Mouse (Mus musculus): ENCODE data around the gene Wbp2. TPM values are rescaled to one million over a fixed set of nuclear protein-coding genes. Genes with fewer than 3 reads are reported as not detected.
A peak's percentile ranks its signal among the peaks of the same experiment; 100 is the strongest.

The Wbp2 gene
- polyA plus RNA-seq, 1 experiment: 334 TPM

- H3K4me3 ChIP-seq (ENCODE audit: low read depth, low read length): peak overlapping the region; percentile 55
- H3K4me1 ChIP-seq (ENCODE audit: control insufficient read depth, insufficient read depth, insufficient read length, low read length): peaks cover 14% of the 10 kb centered on the region
- WGBS: 12% methylated on average over 16 of the region's 16 CpGs
- peaks cover 44% of the 10 kb centered on the region for H3K36me3 ChIP-seq (ENCODE audit: control insufficient read depth, insufficient read depth, low read length)
- no peaks in the 10 kb centered on the region for H3K27me3 ChIP-seq (ENCODE audit: control insufficient read depth, insufficient read depth, low read length)
- peak overlapping the region; percentile 82 for H3K27ac ChIP-seq (ENCODE audit: insufficient read depth, low read depth, low read length)
- no peak for TF ChIP-seq POLR2A (IDR thresholded peaks at IDR 0.05; ENCODE audit: low read depth, low read length)
- TF ChIP-seq CTCF (IDR thresholded peaks at IDR 0.05; ENCODE audit: extremely low read depth, insufficient read length, insufficient replicate concordance, low read depth, low read length): no peak
Measured at GRCm38 (mm10) chr11:116078221-116078620, 8.6 kb downstream of the Wbp2 start.

DNA sequence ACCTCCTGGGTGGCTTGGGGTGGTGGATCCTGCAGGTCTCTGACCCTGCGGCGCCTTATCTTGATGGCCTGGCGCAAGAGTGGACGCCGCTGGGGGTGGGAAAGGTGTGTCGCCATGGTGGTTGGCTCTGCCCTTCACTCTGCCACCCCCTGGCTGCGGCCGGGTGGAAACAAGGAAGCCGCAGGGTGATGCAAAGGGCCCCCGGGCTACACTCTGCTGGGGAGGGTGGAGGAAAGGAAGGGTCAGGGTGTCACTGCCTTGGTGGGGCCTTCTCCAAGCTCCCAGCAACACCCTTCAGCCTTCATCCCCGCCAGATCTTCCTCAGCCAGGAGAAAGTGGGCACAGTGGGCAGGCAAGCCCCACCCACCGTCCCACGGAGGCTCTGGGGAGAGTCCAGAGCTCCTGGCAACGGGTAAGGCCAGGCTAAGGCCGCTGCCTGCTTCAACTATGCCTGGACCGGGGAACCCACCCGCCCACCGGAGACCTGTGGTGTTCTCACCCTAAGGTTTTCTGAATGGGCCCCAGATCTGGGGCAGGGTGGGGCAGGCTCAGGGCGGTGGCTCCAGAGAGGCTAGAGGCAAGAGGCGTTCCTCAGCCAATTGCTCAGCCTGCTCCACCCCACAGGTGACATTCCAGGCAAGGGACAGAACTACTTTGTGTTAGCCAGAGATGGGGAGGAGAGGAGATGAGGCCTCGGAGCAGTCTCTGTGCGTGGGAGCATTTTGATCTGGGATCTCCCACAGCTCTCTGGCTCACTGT lies 9.2 kb downstream of the Wbp2 start, which contains the start of gene Unc13d:
Gene Unc13d (minus strand): TSS at position 516 of the 759 bp plus-strand sequence.
- TF ChIP-seq CTCF (IDR thresholded peaks at IDR 0.05; ENCODE audit: extremely low read depth, insufficient read length, insufficient replicate concordance, low read depth, low read length) (0 out of 2 replicates have a peak, but pooled peaks have one; percentile 10), POLR2A (IDR thresholded peaks at IDR 0.05; ENCODE audit: low read depth, low read length) (no peak; the same call in 1 of the 2 replicates)
- WGBS: 13% methylated on average over 22 of the region's 22 CpGs
- H3K4me3 ChIP-seq (ENCODE audit: low read depth, low read length): peak within 1 kb of the TSS; percentile 55

DNA sequence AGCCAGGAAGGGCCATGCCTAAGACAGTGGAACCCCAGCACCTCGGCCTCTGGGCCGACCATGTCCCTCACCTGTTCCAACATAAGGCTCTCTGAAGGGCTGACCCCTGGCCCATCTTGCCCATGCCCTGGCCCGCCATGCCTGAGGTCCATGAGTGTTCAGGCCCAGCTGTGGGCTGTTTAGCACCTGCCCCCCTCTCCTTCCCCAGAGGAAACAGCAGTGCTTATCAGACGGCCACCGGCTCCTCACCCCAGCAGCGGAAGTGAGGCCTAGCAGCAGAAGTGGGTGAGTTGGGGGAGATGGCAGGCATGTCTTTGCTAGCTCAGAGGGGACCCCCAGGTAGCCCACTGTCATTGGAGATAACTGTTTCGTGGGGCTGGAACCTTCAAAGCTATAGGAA lies 10.0 kb downstream of the Wbp2 start:
- Histone ChIP-seq H3K4me1 (ENCODE audit: control insufficient read depth, insufficient read depth, insufficient read length, low read length) (peaks cover 14% of the 10 kb centered on the region), H3K27ac (ENCODE audit: insufficient read depth, low read depth, low read length) (peak overlapping the region; percentile 82), H3K4me3 (ENCODE audit: low read depth, low read length) (peak overlapping the region; percentile 55), H3K36me3 (ENCODE audit: control insufficient read depth, insufficient read depth, low read length) (peaks cover 33% of the 10 kb centered on the region), H3K27me3 (ENCODE audit: control insufficient read depth, insufficient read depth, low read length) (no peaks in the 10 kb centered on the region)
- TF ChIP-seq CTCF (IDR thresholded peaks at IDR 0.05; ENCODE audit: extremely low read depth, insufficient read length, insufficient replicate concordance, low read depth, low read length): no peak
- no peak for TF ChIP-seq POLR2A (IDR thresholded peaks at IDR 0.05; ENCODE audit: low read depth, low read length)
- WGBS: 79% methylated on average over 7 of the region's 7 CpGs

More for the DNA sequence above, 9.2 kb downstream of the Wbp2 start, which contains the start of gene Unc13d:
- peaks cover 14% of the 10 kb centered on the region for H3K4me1 ChIP-seq (ENCODE audit: control insufficient read depth, insufficient read depth, insufficient read length, low read length)
- peak within 1 kb of the TSS; percentile 82 for H3K27ac ChIP-seq (ENCODE audit: insufficient read depth, low read depth, low read length)
- peaks cover 40% of the 10 kb centered on the region for H3K36me3 ChIP-seq (ENCODE audit: control insufficient read depth, insufficient read depth, low read length)
- H3K27me3 ChIP-seq (ENCODE audit: control insufficient read depth, insufficient read depth, low read length): no peaks in the 10 kb centered on the region

DNA sequence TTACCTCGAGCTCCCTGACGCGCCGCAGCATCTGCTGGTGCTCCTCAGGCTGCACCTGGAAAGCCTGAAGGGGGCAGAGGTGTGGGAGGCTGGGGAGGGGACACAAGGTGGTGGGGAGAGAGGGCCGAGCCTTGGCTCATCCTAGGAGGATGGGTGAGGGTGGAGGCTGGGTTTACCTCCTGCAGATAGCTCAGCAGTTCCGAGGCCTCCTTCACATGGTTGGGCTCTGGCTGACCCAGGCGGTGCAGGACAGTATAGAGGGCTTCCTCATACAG lies 10.6 kb downstream of the Wbp2 start:
- Histone ChIP-seq H3K27me3 (ENCODE audit: control insufficient read depth, insufficient read depth, low read length) (no peaks in the 10 kb centered on the region), H3K4me1 (ENCODE audit: control insufficient read depth, insufficient read depth, insufficient read length, low read length) (peaks cover 14% of the 10 kb centered on the region), H3K36me3 (ENCODE audit: control insufficient read depth, insufficient read depth, low read length) (peaks cover 27% of the 10 kb centered on the region), H3K4me3 (ENCODE audit: low read depth, low read length) (peak overlapping the region; percentile 55), H3K27ac (ENCODE audit: insufficient read depth, low read depth, low read length) (no peak overlapping the region)
- 87% methylated on average over 7 of the region's 7 CpGs for WGBS
- TF ChIP-seq POLR2A (IDR thresholded peaks at IDR 0.05; ENCODE audit: low read depth, low read length) (no peak), CTCF (IDR thresholded peaks at IDR 0.05; ENCODE audit: extremely low read depth, insufficient read length, insufficient replicate concordance, low read depth, low read length) (no peak)

DNA sequence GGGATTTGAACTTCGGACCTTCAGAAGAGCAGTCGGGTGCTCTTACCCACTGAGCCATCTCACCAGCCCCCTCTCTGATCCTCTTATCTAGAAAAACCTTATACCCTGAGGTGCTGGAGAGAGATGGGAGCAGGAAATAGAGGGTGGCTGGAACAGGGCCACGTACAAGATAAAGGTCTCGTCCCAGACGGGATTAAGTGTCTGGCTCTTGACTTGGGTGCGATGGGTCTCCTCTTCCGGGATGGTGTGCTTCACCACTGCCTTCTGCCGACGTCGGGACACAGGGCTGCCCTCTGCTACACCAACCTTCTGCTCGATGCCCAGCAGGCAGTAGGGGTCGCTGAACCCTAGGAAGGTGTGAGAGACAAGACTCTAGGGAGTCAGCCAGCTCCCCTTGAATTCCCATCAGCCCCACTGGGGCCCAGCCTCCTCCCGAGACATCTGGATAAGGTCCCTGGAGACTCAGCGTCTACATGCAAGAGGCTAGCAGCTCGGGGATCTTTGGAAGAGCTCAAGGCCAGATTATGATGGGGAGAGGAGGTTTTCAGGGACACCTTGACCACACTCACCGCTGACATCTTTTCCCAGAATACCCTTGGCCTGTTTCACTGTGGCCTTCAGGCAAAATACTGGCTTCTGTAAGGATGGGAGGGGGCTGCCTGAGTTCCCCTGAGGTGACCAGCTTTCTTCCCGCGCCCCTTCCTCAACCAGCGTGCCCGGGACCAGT lies 11.1 kb downstream of the Wbp2 start:
- no peaks in the 10 kb centered on the region for H3K27me3 ChIP-seq (ENCODE audit: control insufficient read depth, insufficient read depth, low read length)
- H3K4me1 ChIP-seq (ENCODE audit: control insufficient read depth, insufficient read depth, insufficient read length, low read length): peaks cover 14% of the 10 kb centered on the region
- no peak overlapping the region for H3K27ac ChIP-seq (ENCODE audit: insufficient read depth, low read depth, low read length)
- H3K4me3 ChIP-seq (ENCODE audit: low read depth, low read length): no peak overlapping the region
- H3K36me3 ChIP-seq (ENCODE audit: control insufficient read depth, insufficient read depth, low read length): peaks cover 22% of the 10 kb centered on the region
- 55% methylated on average over 20 of the region's 20 CpGs for WGBS
- TF ChIP-seq POLR2A (IDR thresholded peaks at IDR 0.05; ENCODE audit: low read depth, low read length): no peak
- no peak for TF ChIP-seq CTCF (IDR thresholded peaks at IDR 0.05; ENCODE audit: extremely low read depth, insufficient read length, insufficient replicate concordance, low read depth, low read length)

GRCm38 (mm10) chr11:116074436-116074991 lies 12.3 kb downstream of the Wbp2 start:
- WGBS: 75% methylated on average over 7 of the region's 7 CpGs
- H3K27ac ChIP-seq (ENCODE audit: insufficient read depth, low read depth, low read length): no peak overlapping the region
- H3K27me3 ChIP-seq (ENCODE audit: control insufficient read depth, insufficient read depth, low read length): no peaks in the 10 kb centered on the region
- peaks cover 14% of the 10 kb centered on the region for H3K4me1 ChIP-seq (ENCODE audit: control insufficient read depth, insufficient read depth, insufficient read length, low read length)
- no peak for TF ChIP-seq CTCF (IDR thresholded peaks at IDR 0.05; ENCODE audit: extremely low read depth, insufficient read length, insufficient replicate concordance, low read depth, low read length)
- no peak for TF ChIP-seq POLR2A (IDR thresholded peaks at IDR 0.05; ENCODE audit: low read depth, low read length)
- no peak overlapping the region for H3K4me3 ChIP-seq (ENCODE audit: low read depth, low read length)
- H3K36me3 ChIP-seq (ENCODE audit: control insufficient read depth, insufficient read depth, low read length): peaks cover 10% of the 10 kb centered on the region

GRCm38 (mm10) chr11:116072608-116073007 lies 14.2 kb downstream of the Wbp2 start:
- H3K27me3 ChIP-seq (ENCODE audit: control insufficient read depth, insufficient read depth, low read length): no peaks in the 10 kb centered on the region
- no peak overlapping the region for H3K27ac ChIP-seq (ENCODE audit: insufficient read depth, low read depth, low read length)
- H3K36me3 ChIP-seq (ENCODE audit: control insufficient read depth, insufficient read depth, low read length): no peaks in the 10 kb centered on the region
- WGBS: 88% methylated on average over 3 of the region's 3 CpGs
- H3K4me3 ChIP-seq (ENCODE audit: low read depth, low read length): no peak overlapping the region
- peaks cover 5% of the 10 kb centered on the region; the same call in 1 of the 2 replicates for H3K4me1 ChIP-seq (ENCODE audit: control insufficient read depth, insufficient read depth, insufficient read length, low read length)
- no peak for TF ChIP-seq POLR2A (IDR thresholded peaks at IDR 0.05; ENCODE audit: low read depth, low read length)
- TF ChIP-seq CTCF (IDR thresholded peaks at IDR 0.05; ENCODE audit: extremely low read depth, insufficient read length, insufficient replicate concordance, low read depth, low read length): no peak

All from small intestine, adult 2 months (tissue).